Mouse (Mus musculus) ES-E14 (cell line): ENCODE measurements around the gene Sertad2.

Experiments used
- HCFC1 ChIP-seq: IDR thresholded peaks from 2 replicates; pipeline ENCODE4 v1.6.1; 2012; ENCODE audit warnings: low read length, inconsistent platforms, borderline replicate concordance; ENCODE audit not compliant: insufficient read depth
- ZC3H11A ChIP-seq: IDR thresholded peaks from 2 replicates; pipeline ENCODE4 v1.6.1; 2012; ENCODE audit warnings: low read depth, mild to moderate bottlenecking, inconsistent platforms, low read length, borderline replicate concordance

- TF ChIP-seq HCFC1 (0 out of 2 replicates have a peak, but pooled peaks have one; percentile 8), ZC3H11A (no peak)
Measured at GRCm38 (mm10) chr11:20655795-20656710, 113.0 kb downstream of the Sertad2 start.
